Mouse (Mus musculus) forebrain, embryonic 16.5 days (tissue): ENCODE results near the gene Palm2. TPM values are rescaled to one million over a fixed set of nuclear protein-coding genes. Genes with fewer than 3 reads are reported as not detected.

Source experiments
- ATAC-seq: fragments of 200-750 bp; cut with Nextera tagmentation; 2 replicates; pipeline ENCODE4 v1.8.0; 2017; ENCODE audit warnings: mild to moderate bottlenecking, moderate library complexity
- H3K27ac ChIP-seq: fragments of 300-500 bp; sonication (generic); 2 replicates; pipeline ENCODE4 v1.5.1; 2014; ENCODE audit warnings: low read length, control low read depth
- H3K27me3 ChIP-seq: fragments of 300-500 bp; sonication (generic); replicated peaks from 2 replicates; pipeline ENCODE4 v1.6.1; 2014; ENCODE audit warnings: low read length; ENCODE audit not compliant: control insufficient read depth, insufficient read depth
- H3K36me3 ChIP-seq: fragments of 300-500 bp; sonication (generic); 2 replicates; pipeline ENCODE4 v1.6.1; 2014; ENCODE audit not compliant: control insufficient read depth, insufficient read depth
- H3K4me1 ChIP-seq: fragments of 300-500 bp; sonication (generic); replicated peaks from 2 replicates; pipeline ENCODE4 v1.6.1; 2014; ENCODE audit warnings: low read length; ENCODE audit not compliant: control insufficient read depth, insufficient read depth
- H3K4me2 ChIP-seq: fragments of 300-500 bp; sonication (generic); 2 replicates; pipeline ENCODE4 v1.6.1; 2014; ENCODE audit warnings: mild to moderate bottlenecking, low read length, control low read depth
- H3K4me3 ChIP-seq: fragments of 300-500 bp; sonication (generic); replicated peaks from 2 replicates; pipeline ENCODE4 v1.5.1; 2014; ENCODE audit warnings: mild to moderate bottlenecking, low read length, control low read depth
- H3K9ac ChIP-seq: fragments of 300-500 bp; sonication (generic); replicated peaks from 2 replicates; pipeline ENCODE4 v1.6.1; 2014; ENCODE audit warnings: low read depth, low read length, control low read depth
- H3K9me3 ChIP-seq: fragments of 300-500 bp; sonication (generic); 2 replicates; pipeline ENCODE4 v1.6.1; 2016; ENCODE audit warnings: low read length; ENCODE audit not compliant: control insufficient read depth
- WGBS: fragments of 180-500 bp; shearing (Covaris S2); extraction: QIAGEN DNeasy Blood & Tissue Kit; methylation state at CpG from one replicate; pipeline ENCODE4 v1.1.7; 2014; 5-methylcytosine and 5-hydroxymethylcytosine counted together
- polyA plus RNA-seq: library from polyadenylated mRNA; unstranded; fragments of >200 nt; fragmentation: Nextera tagmentation; extraction: Ambion mirVana; gene quantifications from 2 replicates; pipeline ENCODE4 v1.2.1, GENCODE M21; 2015

The Palm2 gene
- polyA plus RNA-seq, 1 experiment from 2014 or later, result 14.2 TPM

DNA sequence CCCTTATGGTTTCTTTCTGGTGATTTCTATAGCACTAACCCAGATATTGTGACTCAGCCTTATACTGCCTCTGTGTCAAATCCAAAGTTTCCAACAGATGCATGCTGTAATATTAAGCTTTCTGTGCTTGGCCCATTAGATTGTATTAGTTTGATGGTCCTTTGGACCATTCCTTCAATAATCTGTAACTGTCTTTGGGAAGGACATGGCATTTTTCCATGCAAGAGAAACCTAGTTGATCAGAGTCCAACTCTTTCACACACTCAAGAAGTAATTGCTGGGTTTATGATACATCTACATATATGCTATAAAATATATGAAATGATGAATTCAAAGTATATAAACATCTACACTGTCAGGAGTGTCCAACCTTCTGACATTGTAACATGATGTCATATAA, 281.8 kb downstream of the Palm2 start:
- Histone ChIP-seq H3K9ac (no peak overlapping the region), H3K36me3 (no peaks in the 10 kb centered on the region), H3K4me1 (no peaks in the 10 kb centered on the region; the same call in 1 of the 2 replicates), H3K4me2 (no peak overlapping the region), H3K9me3 (no peaks in the 10 kb centered on the region), H3K4me3 (no peak overlapping the region), H3K27me3 (no peaks in the 10 kb centered on the region), H3K27ac (no peak overlapping the region)
- no peak for ATAC-seq

GRCm38 (mm10) chr4:57716735-57717134, 282.7 kb downstream of the Palm2 start:
- H3K4me3 ChIP-seq, result no peak overlapping the region
- H3K27ac ChIP-seq, result no peak overlapping the region
- H3K4me2 ChIP-seq, result no peak overlapping the region
- H3K36me3 ChIP-seq, result no peaks in the 10 kb centered on the region
- H3K9ac ChIP-seq, result no peak overlapping the region
- WGBS, result 52% methylated on average over 4 of the region's 4 CpGs
- H3K4me1 ChIP-seq, result no peaks in the 10 kb centered on the region; the same call in 1 of the 2 replicates
- no peaks in the 10 kb centered on the region for H3K9me3 ChIP-seq
- ATAC-seq, result no peak
- no peaks in the 10 kb centered on the region for H3K27me3 ChIP-seq

- Histone ChIP-seq H3K36me3 (no peaks in the 10 kb centered on the region), H3K27me3 (no peaks in the 10 kb centered on the region), H3K4me2 (no peak within 1 kb of the TSS), H3K4me3 (no peak within 1 kb of the TSS), H3K9me3 (no peaks in the 10 kb centered on the region), H3K9ac (no peak within 1 kb of the TSS), H3K27ac (no peak within 1 kb of the TSS), H3K4me1 (no peaks in the 10 kb centered on the region; the same call in 1 of the 2 replicates)
- no peak for ATAC-seq
- WGBS, result 84% methylated on average over 9 of the region's 9 CpGs
Measured at GRCm38 (mm10) chr4:57717354-57717753, 283.3 kb downstream of the Palm2 start, which contains the start of gene Akap2. TSS of gene Akap2 (plus strand) at chr4:57717657.

- Histone ChIP-seq H3K27ac (no peak overlapping the region), H3K27me3 (no peaks in the 10 kb centered on the region), H3K9me3 (no peaks in the 10 kb centered on the region), H3K9ac (no peak overlapping the region), H3K4me3 (no peak overlapping the region), H3K4me1 (no peaks in the 10 kb centered on the region; the same call in 1 of the 2 replicates), H3K36me3 (no peaks in the 10 kb centered on the region), H3K4me2 (no peak overlapping the region)
- WGBS, result 89% methylated on average over 1 of the region's 1 CpGs
- ATAC-seq, result no peak
Measured at GRCm38 (mm10) chr4:57719370-57719769, 285.3 kb downstream of the Palm2 start.

- no peak overlapping the region for H3K9ac ChIP-seq
- no peaks in the 10 kb centered on the region for H3K27me3 ChIP-seq
- H3K4me2 ChIP-seq, result no peak overlapping the region
- ATAC-seq, result no peak
- H3K36me3 ChIP-seq, result no peaks in the 10 kb centered on the region
- H3K27ac ChIP-seq, result no peak overlapping the region
- no peaks in the 10 kb centered on the region; the same call in 1 of the 2 replicates for H3K4me1 ChIP-seq
- H3K4me3 ChIP-seq, result no peak overlapping the region
- no peaks in the 10 kb centered on the region for H3K9me3 ChIP-seq
- WGBS, result 25% methylated on average over 7 of the region's 7 CpGs
Measured at GRCm38 (mm10) chr4:57720869-57721361, 286.9 kb downstream of the Palm2 start.

GRCm38 (mm10) chr4:57722296-57722695, 288.2 kb downstream of the Palm2 start:
- H3K4me1 ChIP-seq, result no peaks in the 10 kb centered on the region; the same call in 1 of the 2 replicates
- no peak overlapping the region for H3K4me3 ChIP-seq
- WGBS, result 84% methylated on average over 4 of the region's 4 CpGs
- H3K9ac ChIP-seq, result no peak overlapping the region
- H3K27me3 ChIP-seq, result no peaks in the 10 kb centered on the region
- no peak for ATAC-seq
- no peaks in the 10 kb centered on the region for H3K9me3 ChIP-seq
- no peak overlapping the region for H3K4me2 ChIP-seq
- no peak overlapping the region for H3K27ac ChIP-seq
- no peaks in the 10 kb centered on the region for H3K36me3 ChIP-seq

GRCm38 (mm10) chr4:57723659-57724058, 289.6 kb downstream of the Palm2 start:
- H3K4me1 ChIP-seq, result no peaks in the 10 kb centered on the region; the same call in 1 of the 2 replicates
- H3K27me3 ChIP-seq, result no peaks in the 10 kb centered on the region
- H3K27ac ChIP-seq, result no peak overlapping the region
- ATAC-seq, result no peak
- H3K9me3 ChIP-seq, result no peaks in the 10 kb centered on the region
- WGBS, result 50% methylated on average over 2 of the region's 2 CpGs
- H3K4me3 ChIP-seq, result no peak overlapping the region
- no peak overlapping the region for H3K9ac ChIP-seq
- H3K36me3 ChIP-seq, result no peaks in the 10 kb centered on the region
- H3K4me2 ChIP-seq, result no peak overlapping the region

- H3K9ac ChIP-seq, result no peak overlapping the region
- no peaks in the 10 kb centered on the region for H3K36me3 ChIP-seq
- no peaks in the 10 kb centered on the region for H3K27me3 ChIP-seq
- no peak overlapping the region for H3K4me2 ChIP-seq
- 77% methylated on average over 1 of the region's 1 CpGs for WGBS
- no peak overlapping the region for H3K27ac ChIP-seq
- no peaks in the 10 kb centered on the region for H3K9me3 ChIP-seq
- H3K4me3 ChIP-seq, result no peak overlapping the region
- no peak for ATAC-seq
- no peaks in the 10 kb centered on the region; the same call in 1 of the 2 replicates for H3K4me1 ChIP-seq
Measured at GRCm38 (mm10) chr4:57725569-57725968, 291.5 kb downstream of the Palm2 start.

DNA sequence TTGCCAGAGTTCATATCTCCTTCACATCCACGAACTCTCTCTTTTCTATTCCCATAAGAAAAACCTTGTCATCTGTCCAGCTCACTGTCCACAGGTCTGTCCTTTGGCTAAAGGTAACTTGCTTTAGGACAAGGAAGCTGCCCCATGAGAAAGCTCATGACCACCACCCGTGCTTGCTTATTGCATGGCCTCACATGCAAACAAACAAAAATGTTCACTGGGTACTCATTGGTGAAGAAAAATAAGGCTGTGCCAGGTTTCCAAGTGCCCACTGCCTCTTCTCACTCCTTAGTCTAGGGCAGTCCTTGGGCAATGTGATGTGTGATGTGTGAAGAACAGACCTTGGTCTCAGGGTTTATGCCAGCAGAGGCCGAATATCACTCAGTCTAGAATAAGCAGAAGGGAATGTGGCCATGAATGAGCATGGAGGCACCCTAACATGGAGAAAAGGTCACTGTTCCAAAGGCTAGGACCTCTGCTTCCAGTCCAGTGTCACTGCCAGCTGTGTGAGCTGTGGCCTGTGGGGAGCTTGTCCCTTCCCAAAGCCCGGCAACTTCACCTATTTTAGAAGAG, 294.6 kb downstream of the Palm2 start:
- Histone ChIP-seq H3K4me1 (no peaks in the 10 kb centered on the region), H3K36me3 (no peaks in the 10 kb centered on the region), H3K4me3 (no peak overlapping the region), H3K9ac (no peak overlapping the region), H3K27me3 (no peaks in the 10 kb centered on the region), H3K4me2 (no peak overlapping the region), H3K9me3 (no peaks in the 10 kb centered on the region), H3K27ac (no peak overlapping the region)
- no peak for ATAC-seq
- WGBS, result 92% methylated on average over 4 of the region's 4 CpGs

GRCm38 (mm10) chr4:57730047-57730446, 296.0 kb downstream of the Palm2 start:
- Histone ChIP-seq H3K27me3 (no peaks in the 10 kb centered on the region), H3K36me3 (no peaks in the 10 kb centered on the region), H3K9me3 (no peaks in the 10 kb centered on the region), H3K4me3 (no peak overlapping the region), H3K4me1 (no peaks in the 10 kb centered on the region), H3K27ac (no peak overlapping the region), H3K9ac (no peak overlapping the region), H3K4me2 (no peak overlapping the region)
- 84% methylated on average over 6 of the region's 6 CpGs for WGBS
- ATAC-seq, result no peak
